Mouse (Mus musculus) skeletal muscle tissue, adult 2 months (tissue): ENCODE results near the gene 4930558C23Rik.
"Not testable (repeated sequence)": the region's sequence is repeated elsewhere in the genome, so short reads cannot be mapped to it uniquely, and the experiment has no call there.

Experiments
- DNase-seq: peaks from one replicate; pipeline ENCODE4 v3.0.0-alpha.2; 2012; ENCODE audit warnings: low read depth, low spot score

The 4930558C23Rik gene

DNA sequence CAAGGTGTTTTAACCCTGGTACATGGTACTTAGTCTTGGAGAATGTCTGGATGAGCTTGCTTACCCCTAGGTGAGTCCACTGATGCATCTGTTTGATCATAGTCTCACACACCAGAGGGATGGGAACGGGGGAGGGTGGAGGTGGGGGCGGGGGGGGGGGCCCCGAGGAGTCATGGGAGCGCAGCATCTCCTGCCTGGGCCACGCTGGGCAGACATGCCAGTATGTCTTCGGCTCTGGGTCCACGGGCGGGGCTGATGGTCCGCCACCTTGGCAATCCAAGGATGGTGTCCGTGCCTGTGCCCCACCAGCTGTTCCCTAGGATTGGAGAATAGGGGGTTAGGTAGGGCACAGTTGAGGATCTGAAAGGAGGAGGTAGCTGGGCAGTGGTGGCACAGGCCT, 29.4 kb downstream of the 4930558C23Rik start:
- no peak for DNase-seq

- DNase-seq = no peak
Measured at GRCm38 (mm10) chr3:95370101-95370500, 32.5 kb downstream of the 4930558C23Rik start.

DNA sequence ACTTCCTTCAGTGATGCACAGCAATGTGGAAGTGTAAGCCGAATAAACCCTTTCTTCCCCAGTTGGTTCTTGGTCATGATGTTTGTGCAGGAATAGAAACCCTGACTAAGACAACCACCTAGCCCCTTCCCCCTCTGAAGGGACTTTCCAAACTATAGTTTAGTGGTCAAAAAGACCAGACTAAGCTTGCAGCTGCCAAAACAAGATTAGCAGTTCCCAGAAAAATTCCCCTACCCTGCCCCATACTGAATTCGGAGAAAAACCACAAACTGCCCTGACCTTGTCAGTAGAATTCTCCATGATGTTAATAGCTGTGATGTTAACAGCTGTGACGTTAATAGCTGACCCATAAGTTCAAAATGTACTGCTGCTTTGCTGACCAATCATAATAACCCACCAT, 42.4 kb downstream of the 4930558C23Rik start:
- DNase-seq = not testable (repeated sequence)

- peak; percentile 30 for DNase-seq
Measured at GRCm38 (mm10) chr3:95357746-95358145, 44.9 kb downstream of the 4930558C23Rik start.

- DNase-seq = peak; percentile 89
Measured at GRCm38 (mm10) chr3:95356701-95357449, 45.8 kb downstream of the 4930558C23Rik start, which contains the start of gene Setdb1. Gene Setdb1 (minus strand): TSS chr3:95357202.

GRCm38 (mm10) chr3:95355911-95356544, 46.6 kb downstream of the 4930558C23Rik start:
- DNase-seq = not testable (repeated sequence)

GRCm38 (mm10) chr3:95349491-95349890, 53.1 kb downstream of the 4930558C23Rik start:
- DNase-seq = peak; percentile 42

DNA sequence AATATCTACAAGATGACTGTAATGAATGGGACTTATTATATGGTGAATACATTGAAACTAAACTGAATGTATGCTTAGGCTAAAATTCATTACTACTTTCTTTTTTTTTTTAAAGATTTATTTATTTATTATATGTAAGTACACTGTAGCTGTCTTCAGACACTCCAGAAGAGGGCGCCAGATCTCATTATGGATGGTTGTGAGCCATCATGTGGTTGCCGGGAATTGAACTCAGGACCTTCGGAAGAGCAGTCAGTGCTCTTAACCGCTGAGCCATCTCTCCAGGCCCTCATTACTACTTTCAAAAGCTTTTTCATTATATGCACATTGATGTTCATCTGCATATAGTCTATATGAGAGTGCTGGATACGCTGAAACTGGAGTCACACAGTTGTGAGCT, 54.3 kb downstream of the 4930558C23Rik start:
- DNase-seq = not testable (repeated sequence)

GRCm38 (mm10) chr3:95346454-95346853, 56.2 kb downstream of the 4930558C23Rik start:
- no peak for DNase-seq

DNA sequence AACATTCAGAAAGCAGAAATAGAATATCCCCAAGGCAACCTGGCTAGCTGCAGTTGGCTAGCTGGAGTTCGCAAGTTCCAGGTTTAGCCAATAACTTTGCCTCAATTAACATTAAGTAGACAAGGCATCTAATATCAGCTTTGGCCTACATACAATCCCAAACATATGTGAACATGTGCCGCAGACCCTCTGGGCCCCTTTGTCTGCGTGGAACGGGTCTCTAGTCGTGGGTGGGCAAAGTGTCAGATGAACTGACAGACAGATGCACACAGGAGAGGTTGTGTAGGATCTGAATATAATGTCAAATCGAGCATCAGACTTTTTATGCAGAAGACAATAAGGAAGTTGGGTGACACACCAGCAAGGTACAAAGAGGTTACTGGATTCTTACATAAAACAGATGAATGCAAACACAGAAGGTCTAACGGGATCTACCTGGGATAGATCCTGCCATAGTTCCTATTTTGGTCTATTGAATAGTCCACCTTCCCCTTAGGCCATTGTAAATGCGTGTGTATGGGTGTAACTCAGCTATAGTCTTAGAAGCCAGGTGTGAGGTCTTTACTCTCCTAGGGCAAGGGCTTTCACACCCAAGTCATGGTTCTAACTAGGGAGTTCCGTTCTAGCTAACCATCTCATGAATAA, 59.2 kb downstream of the 4930558C23Rik start:
- DNase-seq = not testable (repeated sequence)

DNA sequence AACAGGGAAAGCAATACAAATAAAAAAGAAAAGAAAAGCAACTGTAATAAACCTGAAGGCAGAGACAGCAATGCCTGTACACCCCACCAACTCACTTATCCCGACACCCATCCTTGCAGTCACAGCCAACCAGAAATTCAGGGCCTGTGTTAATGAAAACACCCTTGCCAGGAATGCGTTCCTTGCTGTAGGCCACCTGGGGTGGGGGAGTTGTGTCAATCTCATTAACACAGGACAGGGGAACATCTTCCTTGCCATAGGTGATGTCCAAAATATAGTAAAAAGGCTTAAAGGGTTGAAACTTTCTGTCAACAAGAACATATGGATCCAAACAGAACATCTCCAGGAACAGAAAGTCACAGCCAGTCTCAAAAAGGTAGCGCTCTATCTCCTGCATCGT, 64.4 kb downstream of the 4930558C23Rik start:
- DNase-seq = no peak

GRCm38 (mm10) chr3:95337345-95337744, 65.3 kb downstream of the 4930558C23Rik start:
- DNase-seq = no peak
